Mouse (Mus musculus): ENCODE results near the gene Gpc5. TPM values are rescaled to one million over a fixed set of nuclear protein-coding genes. Genes with fewer than 3 reads are reported as not detected.

Gene Gpc5
- polyA plus RNA-seq, 1 experiment from 2014 or later = 0.20 TPM

DNA sequence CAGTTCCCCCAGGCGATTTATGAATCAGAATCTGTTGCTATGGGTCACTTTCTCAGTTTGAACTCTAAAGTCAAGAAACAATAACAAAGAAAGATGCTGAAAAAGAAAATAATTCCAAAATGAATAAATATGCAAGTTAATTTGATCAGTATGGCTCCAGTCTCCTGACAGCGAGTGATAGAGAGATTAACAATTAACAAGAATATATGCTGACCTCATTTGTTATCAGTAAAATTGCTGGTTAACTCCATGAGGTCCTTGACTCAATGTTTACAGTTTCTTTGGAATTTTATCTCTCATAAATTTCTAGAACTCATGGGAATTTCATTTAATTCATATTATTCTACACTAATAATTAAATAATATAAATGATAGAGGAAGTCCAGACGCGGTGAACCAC is 1244.2 kb downstream of the Gpc5 start:
- H3K9ac ChIP-seq (ENCODE audit: low read length) = no peak overlapping the region
- H3K4me1 ChIP-seq (ENCODE audit: control insufficient read depth, insufficient read depth, low read length) = no peaks in the 10 kb centered on the region
- H3K36me3 ChIP-seq (ENCODE audit: control insufficient read depth, insufficient read depth, low read length) = no peaks in the 10 kb centered on the region
- H3K27me3 ChIP-seq (ENCODE audit: control insufficient read depth, insufficient read depth, low read length) = no peaks in the 10 kb centered on the region
- whole genome bisulfite sequencing = 90% methylated on average over 4 of the region's 4 CpGs
- DNase-seq (ENCODE audit: low spot score) = no peak
- no peak for ATAC-seq (ENCODE audit: insufficient read depth, low FRiP score, low TSS enrichment)
- H3K27ac ChIP-seq (ENCODE audit: low read depth, low read length) = no peak overlapping the region
- no peak overlapping the region for H3K4me3 ChIP-seq (ENCODE audit: low read depth, low read length)
- no peaks in the 10 kb centered on the region for H3K9me3 ChIP-seq (ENCODE audit: control insufficient read depth, low read length)
- H3K4me2 ChIP-seq (ENCODE audit: low read depth) = no peak overlapping the region

DNA sequence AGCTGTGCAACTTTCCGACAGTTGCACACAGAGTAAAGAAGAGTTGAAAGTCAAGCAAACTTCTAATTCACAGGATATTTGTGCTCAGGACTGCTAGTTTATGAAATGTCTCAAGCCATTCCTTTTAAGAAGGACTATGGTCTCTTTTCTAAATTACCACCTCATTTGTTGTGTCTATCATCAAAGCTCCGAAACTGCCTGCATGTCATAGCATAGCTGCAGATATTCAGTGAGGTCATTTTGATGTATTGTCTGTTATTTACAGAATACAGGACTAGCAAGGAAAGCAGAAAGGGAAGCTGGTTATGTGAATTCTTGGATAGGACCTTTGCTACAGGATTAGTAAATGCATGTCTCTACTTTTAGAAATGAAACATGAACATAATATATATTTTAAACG is 1246.4 kb downstream of the Gpc5 start:
- Histone ChIP-seq H3K9me3 (ENCODE audit: control insufficient read depth, low read length) (no peaks in the 10 kb centered on the region), H3K4me2 (ENCODE audit: low read depth) (no peak overlapping the region), H3K27me3 (ENCODE audit: control insufficient read depth, insufficient read depth, low read length) (no peaks in the 10 kb centered on the region), H3K4me3 (ENCODE audit: low read depth, low read length) (no peak overlapping the region), H3K27ac (ENCODE audit: low read depth, low read length) (no peak overlapping the region), H3K36me3 (ENCODE audit: control insufficient read depth, insufficient read depth, low read length) (no peaks in the 10 kb centered on the region), H3K9ac (ENCODE audit: low read length) (no peak overlapping the region), H3K4me1 (ENCODE audit: control insufficient read depth, insufficient read depth, low read length) (no peaks in the 10 kb centered on the region)
- ATAC-seq (ENCODE audit: insufficient read depth, low FRiP score, low TSS enrichment) (no peak), DNase-seq (ENCODE audit: low spot score) (no peak)
- 79% methylated on average over 3 of the region's 3 CpGs for WGBS

DNA sequence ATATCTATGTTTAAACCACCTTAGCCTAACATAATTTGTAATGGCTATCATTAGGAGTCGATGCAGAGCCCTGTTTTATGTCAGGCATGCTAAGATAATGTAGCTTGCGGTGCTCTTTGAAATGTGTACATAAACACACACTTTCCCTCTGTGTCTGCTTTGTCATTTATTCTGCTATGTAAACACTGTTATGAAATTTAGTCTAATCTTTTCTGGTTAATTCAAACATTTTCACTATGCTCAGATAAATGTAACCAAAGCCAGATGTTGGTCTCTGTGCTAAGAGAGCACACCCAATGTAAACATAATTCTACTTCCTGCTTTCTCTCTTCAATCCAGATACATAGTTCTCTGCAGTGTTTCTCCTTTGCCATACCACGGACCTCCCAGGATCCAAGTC is 1256.5 kb downstream of the Gpc5 start:
- no peak for DNase-seq (ENCODE audit: low spot score)
- ATAC-seq (ENCODE audit: insufficient read depth, low FRiP score, low TSS enrichment) = no peak

DNA sequence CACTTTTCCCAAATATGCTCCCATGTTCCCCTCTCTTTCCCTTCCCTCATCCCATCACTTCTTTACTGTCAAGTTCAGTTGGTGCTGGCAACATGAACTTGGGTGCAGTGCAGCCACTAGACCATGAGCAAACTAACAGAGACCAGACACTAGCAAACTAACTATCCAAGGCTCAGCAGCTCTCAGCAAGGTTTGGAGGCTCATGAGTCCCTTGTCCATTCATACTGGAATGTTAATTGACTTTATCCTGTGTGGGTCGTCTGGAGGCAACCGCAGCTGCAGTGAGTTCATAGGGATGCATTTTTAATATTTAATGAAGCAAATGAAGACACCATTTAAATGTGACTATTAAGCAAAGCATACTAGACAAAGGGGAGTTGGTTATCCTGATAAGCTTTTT is 1292.6 kb downstream of the Gpc5 start:
- no peak for ATAC-seq (ENCODE audit: insufficient read depth, low FRiP score, low TSS enrichment)
- H3K27ac ChIP-seq (ENCODE audit: low read depth, low read length) = no peak overlapping the region
- H3K4me2 ChIP-seq (ENCODE audit: low read depth) = no peak overlapping the region
- H3K9me3 ChIP-seq (ENCODE audit: control insufficient read depth, low read length) = no peaks in the 10 kb centered on the region
- no peak overlapping the region for H3K9ac ChIP-seq (ENCODE audit: low read length)
- H3K4me1 ChIP-seq (ENCODE audit: control insufficient read depth, insufficient read depth, low read length) = no peaks in the 10 kb centered on the region
- DNase-seq (ENCODE audit: low spot score) = no peak
- H3K4me3 ChIP-seq (ENCODE audit: low read depth, low read length) = no peak overlapping the region
- H3K36me3 ChIP-seq (ENCODE audit: control insufficient read depth, insufficient read depth, low read length) = no peaks in the 10 kb centered on the region
- 80% methylated on average over 2 of the region's 2 CpGs for WGBS
- H3K27me3 ChIP-seq (ENCODE audit: control insufficient read depth, insufficient read depth, low read length) = no peaks in the 10 kb centered on the region

More for the DNA sequence above, 1256.5 kb downstream of the Gpc5 start:
- H3K9me3 ChIP-seq (ENCODE audit: control insufficient read depth, low read length) = no peaks in the 10 kb centered on the region
- no peak overlapping the region for H3K4me3 ChIP-seq (ENCODE audit: low read depth, low read length)
- H3K4me1 ChIP-seq (ENCODE audit: control insufficient read depth, insufficient read depth, low read length) = no peaks in the 10 kb centered on the region
- no peak overlapping the region for H3K27ac ChIP-seq (ENCODE audit: low read depth, low read length)
- no peaks in the 10 kb centered on the region for H3K27me3 ChIP-seq (ENCODE audit: control insufficient read depth, insufficient read depth, low read length)
- WGBS = 79% methylated on average over 3 of the region's 3 CpGs
- no peaks in the 10 kb centered on the region for H3K36me3 ChIP-seq (ENCODE audit: control insufficient read depth, insufficient read depth, low read length)
- H3K9ac ChIP-seq (ENCODE audit: low read length) = no peak overlapping the region
- H3K4me2 ChIP-seq (ENCODE audit: low read depth) = no peak overlapping the region

GRCm38 (mm10) chr14:116415511-116415910 is 1323.5 kb downstream of the Gpc5 start:
- Histone ChIP-seq H3K9ac (ENCODE audit: low read length) (no peak overlapping the region), H3K9me3 (ENCODE audit: control insufficient read depth, low read length) (no peaks in the 10 kb centered on the region), H3K4me1 (ENCODE audit: control insufficient read depth, insufficient read depth, low read length) (no peaks in the 10 kb centered on the region), H3K27me3 (ENCODE audit: control insufficient read depth, insufficient read depth, low read length) (no peaks in the 10 kb centered on the region), H3K36me3 (ENCODE audit: control insufficient read depth, insufficient read depth, low read length) (no peaks in the 10 kb centered on the region), H3K4me3 (ENCODE audit: low read depth, low read length) (no peak overlapping the region), H3K27ac (ENCODE audit: low read depth, low read length) (no peak overlapping the region), H3K4me2 (ENCODE audit: low read depth) (no peak overlapping the region)
- DNase-seq (ENCODE audit: low spot score) (no peak), ATAC-seq (ENCODE audit: insufficient read depth, low FRiP score, low TSS enrichment) (no peak)
- 85% methylated on average over 3 of the region's 3 CpGs for WGBS

- Histone ChIP-seq H3K9me3 (ENCODE audit: control insufficient read depth, low read length) (no peaks in the 10 kb centered on the region), H3K4me3 (ENCODE audit: low read depth, low read length) (no peak overlapping the region), H3K36me3 (ENCODE audit: control insufficient read depth, insufficient read depth, low read length) (no peaks in the 10 kb centered on the region), H3K4me1 (ENCODE audit: control insufficient read depth, insufficient read depth, low read length) (no peaks in the 10 kb centered on the region), H3K9ac (ENCODE audit: low read length) (no peak overlapping the region), H3K27ac (ENCODE audit: low read depth, low read length) (no peak overlapping the region), H3K27me3 (ENCODE audit: control insufficient read depth, insufficient read depth, low read length) (no peaks in the 10 kb centered on the region), H3K4me2 (ENCODE audit: low read depth) (no peak overlapping the region)
- DNase-seq (ENCODE audit: low spot score) = no peak
- WGBS = 65% methylated on average over 4 of the region's 4 CpGs
- no peak for ATAC-seq (ENCODE audit: insufficient read depth, low FRiP score, low TSS enrichment)
Observed at GRCm38 (mm10) chr14:116448219-116448618, 1356.2 kb downstream of the Gpc5 start.

DNA sequence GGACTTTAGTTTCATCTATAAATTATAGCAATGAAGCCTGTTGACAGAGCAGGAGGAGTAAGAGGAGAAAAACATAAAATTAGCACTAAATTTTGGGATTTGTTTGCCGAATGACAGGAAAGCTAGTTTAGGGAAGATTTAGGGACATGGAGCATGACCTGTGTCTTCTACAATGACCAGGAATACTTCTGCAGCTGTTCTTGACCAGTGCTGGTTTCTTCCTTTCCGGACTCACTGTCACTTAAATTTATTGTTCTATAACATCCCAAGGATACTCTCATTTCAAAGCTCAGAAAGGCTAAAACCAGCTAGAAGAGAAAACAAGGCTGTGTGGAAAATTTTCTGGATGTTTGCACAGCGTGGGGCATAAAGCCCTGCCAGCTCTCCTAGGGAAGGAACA is 1361.3 kb downstream of the Gpc5 start:
- H3K36me3 ChIP-seq (ENCODE audit: control insufficient read depth, insufficient read depth, low read length) = no peaks in the 10 kb centered on the region
- WGBS = 55% methylated on average over 3 of the region's 3 CpGs
- H3K4me1 ChIP-seq (ENCODE audit: control insufficient read depth, insufficient read depth, low read length) = no peaks in the 10 kb centered on the region
- no peak overlapping the region for H3K27ac ChIP-seq (ENCODE audit: low read depth, low read length)
- no peaks in the 10 kb centered on the region for H3K9me3 ChIP-seq (ENCODE audit: control insufficient read depth, low read length)
- H3K4me3 ChIP-seq (ENCODE audit: low read depth, low read length) = no peak overlapping the region
- H3K27me3 ChIP-seq (ENCODE audit: control insufficient read depth, insufficient read depth, low read length) = no peaks in the 10 kb centered on the region
- ATAC-seq (ENCODE audit: insufficient read depth, low FRiP score, low TSS enrichment) (no peak), DNase-seq (ENCODE audit: low spot score) (no peak)
- no peak overlapping the region for H3K9ac ChIP-seq (ENCODE audit: low read length)
- no peak overlapping the region for H3K4me2 ChIP-seq (ENCODE audit: low read depth)

DNA sequence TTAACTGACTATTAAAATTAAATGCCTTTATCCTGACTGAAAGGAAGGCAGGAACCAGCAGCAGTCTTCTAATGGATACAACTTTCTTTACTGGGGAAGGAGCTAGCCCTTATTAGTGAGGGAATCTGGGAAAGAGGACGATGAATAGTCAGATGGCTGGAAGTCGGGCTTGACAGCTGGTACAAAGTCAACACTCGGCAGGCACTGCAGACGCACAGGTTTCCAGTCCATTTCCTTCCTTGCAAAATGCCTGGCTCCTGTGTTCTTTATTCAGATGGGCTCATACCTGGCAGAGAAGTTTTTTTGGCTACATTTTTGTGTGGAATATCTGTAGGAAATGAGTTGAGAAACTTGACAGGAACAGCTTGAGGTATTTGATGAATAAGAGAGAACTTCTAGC is 1364.2 kb downstream of the Gpc5 start:
- Histone ChIP-seq H3K4me1 (ENCODE audit: control insufficient read depth, insufficient read depth, low read length) (no peaks in the 10 kb centered on the region), H3K27me3 (ENCODE audit: control insufficient read depth, insufficient read depth, low read length) (no peaks in the 10 kb centered on the region), H3K9me3 (ENCODE audit: control insufficient read depth, low read length) (no peaks in the 10 kb centered on the region), H3K9ac (ENCODE audit: low read length) (no peak overlapping the region), H3K27ac (ENCODE audit: low read depth, low read length) (no peak overlapping the region), H3K36me3 (ENCODE audit: control insufficient read depth, insufficient read depth, low read length) (no peaks in the 10 kb centered on the region), H3K4me3 (ENCODE audit: low read depth, low read length) (no peak overlapping the region), H3K4me2 (ENCODE audit: low read depth) (no peak overlapping the region)
- 54% methylated on average over 4 of the region's 4 CpGs for WGBS
- DNase-seq (ENCODE audit: low spot score) (no peak), ATAC-seq (ENCODE audit: insufficient read depth, low FRiP score, low TSS enrichment) (no peak)

- 78% methylated on average over 8 of the region's 8 CpGs for WGBS
- no peak overlapping the region for H3K27ac ChIP-seq (ENCODE audit: low read depth, low read length)
- DNase-seq (ENCODE audit: low spot score) (peak; percentile 16), ATAC-seq (ENCODE audit: insufficient read depth, low FRiP score, low TSS enrichment) (no peak)
- H3K4me2 ChIP-seq (ENCODE audit: low read depth) = no peak overlapping the region
- no peak overlapping the region for H3K4me3 ChIP-seq (ENCODE audit: low read depth, low read length)
- no peaks in the 10 kb centered on the region for H3K9me3 ChIP-seq (ENCODE audit: control insufficient read depth, low read length)
- no peaks in the 10 kb centered on the region for H3K4me1 ChIP-seq (ENCODE audit: control insufficient read depth, insufficient read depth, low read length)
- H3K27me3 ChIP-seq (ENCODE audit: control insufficient read depth, insufficient read depth, low read length) = no peaks in the 10 kb centered on the region
- H3K9ac ChIP-seq (ENCODE audit: low read length) = no peak overlapping the region
- H3K36me3 ChIP-seq (ENCODE audit: control insufficient read depth, insufficient read depth, low read length) = no peaks in the 10 kb centered on the region
Observed at GRCm38 (mm10) chr14:116473378-116474179, 1381.6 kb downstream of the Gpc5 start.

Data from neural tube, embryonic 11.5 days (tissue).